Mouse (Mus musculus) CH12.LX (cell line): ENCODE data around the gene Trim24. TPM values are rescaled to one million over a fixed set of nuclear protein-coding genes. Genes with fewer than 3 reads are reported as not detected.

Experiments used
- DNase-seq: peaks from one replicate; pipeline ENCODE4 v3.0.0-alpha.2; 2013; ENCODE audit errors: extremely low read depth
- H3K27ac ChIP-seq: 2 replicates; pipeline ENCODE4 v1.5.1; 2012; ENCODE audit warnings: low read depth, mild to moderate bottlenecking, control low read depth, moderate library complexity; ENCODE audit not compliant: insufficient read depth
- H3K27me3 ChIP-seq: replicated peaks from 2 replicates; pipeline ENCODE3; 2012; ENCODE audit warnings: inconsistent platforms
- H3K36me3 ChIP-seq, 2 experiments: replicated peaks in 1 of 2; 2 replicates each; pipeline versions ENCODE3 to v1.6.1; 2012; ENCODE audit warnings: inconsistent platforms in 1 of 2, low read length in 1 of 2, mild to moderate bottlenecking in 1 of 2, mixed read lengths in 1 of 2, moderate library complexity in 1 of 2; ENCODE audit not compliant: control insufficient read depth in 1 of 2, insufficient read depth in 1 of 2
- H3K4me1 ChIP-seq, 2 experiments: 2 replicates each; pipeline ENCODE4 v1.6.1; 2012; ENCODE audit warnings: inconsistent platforms in 1 of 2, moderate library complexity in 1 of 2; ENCODE audit not compliant: insufficient read depth in 2 of 2, control insufficient read depth in 1 of 2
- H3K4me2 ChIP-seq: 2 replicates; pipeline ENCODE4 v1.6.1; 2012; ENCODE audit warnings: low read depth, mild to moderate bottlenecking, control low read depth; ENCODE audit not compliant: poor library complexity, insufficient read depth, severe bottlenecking
- H3K4me3 ChIP-seq, 3 experiments: fragments of 150-350 bp in 1 of 3; sonication (generic) in 1 of 3; replicated peaks in 1 of 3; 2 replicates each; pipeline versions ENCODE3 to v1.5.1; 2011 to 2012; ENCODE audit warnings: low read depth in 2 of 3, low read length in 2 of 3, mild to moderate bottlenecking in 2 of 3, moderate library complexity in 2 of 3, control low read depth in 1 of 3, improper control_type of control experiment in 1 of 3, inconsistent platforms in 1 of 3, mixed read lengths in 1 of 3; ENCODE audit not compliant: poor library complexity in 1 of 3
- H3K79me2 ChIP-seq: replicated peaks from 2 replicates; pipeline ENCODE4 v1.6.1; 2012; ENCODE audit warnings: mild to moderate bottlenecking, moderate library complexity; ENCODE audit not compliant: control insufficient read depth, poor library complexity, insufficient read depth, severe bottlenecking; ENCODE audit errors: extremely low read depth
- H3K9ac ChIP-seq: 2 replicates; pipeline ENCODE4 v1.6.1; 2012; ENCODE audit warnings: low read depth, mild to moderate bottlenecking, control low read depth, moderate library complexity; ENCODE audit not compliant: insufficient read depth
- H3K9me3 ChIP-seq: replicated peaks from 2 replicates; pipeline ENCODE3; 2012; ENCODE audit warnings: low read length, inconsistent platforms, mixed read lengths
- CHD2 ChIP-seq: IDR thresholded peaks from 2 replicates; pipeline ENCODE4 v1.6.1; 2011; ENCODE audit warnings: low read length, improper control_type of control experiment
- EP300 ChIP-seq: IDR thresholded peaks from 2 replicates; pipeline ENCODE4 v1.6.1; 2011; ENCODE audit warnings: low read length, improper control_type of control experiment
- ETS1 ChIP-seq: conservative IDR thresholded peaks from 2 replicates; pipeline ENCODE4 v1.6.1; 2012; ENCODE audit warnings: low read depth, mild to moderate bottlenecking, inconsistent platforms, low read length, improper control_type of control experiment, moderate library complexity
- GABPA ChIP-seq: IDR thresholded peaks from 2 replicates; pipeline ENCODE4 v1.6.1; 2012; ENCODE audit warnings: low read depth, low read length, improper control_type of control experiment, inconsistent platforms; ENCODE audit not compliant: insufficient replicate concordance
- HCFC1 ChIP-seq: IDR thresholded peaks from 2 replicates; pipeline ENCODE4 v1.6.1; 2012; ENCODE audit warnings: low read depth, mild to moderate bottlenecking, inconsistent platforms, low read length, improper control_type of control experiment
- MYC ChIP-seq: IDR thresholded peaks from 2 replicates; pipeline ENCODE4 v1.6.1; 2011; ENCODE audit warnings: low read depth, mild to moderate bottlenecking, improper control_type of control experiment, low read length
- NRF1 ChIP-seq: IDR thresholded peaks from 2 replicates; pipeline ENCODE4 v1.6.1; 2014; ENCODE audit warnings: low read depth, mild to moderate bottlenecking, inconsistent platforms, low read length, improper control_type of control experiment, moderate library complexity
- RCOR1 ChIP-seq: conservative IDR thresholded peaks from 2 replicates; pipeline ENCODE4 v1.6.1; 2012; ENCODE audit warnings: low read depth, mild to moderate bottlenecking, inconsistent platforms, low read length, improper control_type of control experiment
- SMC3 ChIP-seq: IDR thresholded peaks from 2 replicates; pipeline ENCODE4 v1.6.1; 2011; ENCODE audit warnings: low read depth, low read length, improper control_type of control experiment
- UBTF ChIP-seq: IDR thresholded peaks from 2 replicates; pipeline ENCODE4 v1.6.1; 2012; ENCODE audit warnings: low read depth, mild to moderate bottlenecking, inconsistent platforms, low read length, improper control_type of control experiment, moderate library complexity
- ZNF384 ChIP-seq: IDR thresholded peaks from 2 replicates; pipeline ENCODE4 v1.6.1; 2012; ENCODE audit warnings: low read depth, low read length, improper control_type of control experiment, inconsistent platforms
- dilution Hi-C: fragments of 300-500 bp; cut with MboI; formaldehyde crosslinking; loops from 2 replicates; pipeline ENCODE4 v1.14.3; 2020; ENCODE audit warnings: low sequenced_read_pairs; ENCODE audit not compliant: extremely low pct_unique_long_range_greater_than_20kb, extremely low pct_ligation_motif_present
- in situ Hi-C: fragments of 300-500 bp; cut with MboI; formaldehyde crosslinking; loops from 3 replicates; pipeline ENCODE4 v1.14.3; 2019; ENCODE audit warnings: low sequenced_read_pairs, low pct_ligation_motif_present, low pct_unique_long_range_greater_than_20kb, mixed read lengths
- polyA plus RNA-seq: library from polyadenylated mRNA; unstranded; fragments of >175 nt; gene quantifications from 2 replicates; pipeline ENCODE4 v1.2.1, GENCODE M21; 2012; ENCODE audit warnings: low read depth; ENCODE audit not compliant: insufficient read length
- total RNA-seq, 2 experiments: library from RNA; depleted of rRNA; stranded (reverse); fragments of 300-350 nt in 1 of 2; fragments of >200 nt in 1 of 2; gene quantifications; 2 replicates each; pipeline ENCODE4 v1.2.3; 2012 to 2014

Gene Trim24
- total and polyA plus RNA-seq, 3 experiments: 23.7 to 35.7 (median 31.7) TPM

GRCm38 (mm10) chr6:38012829-38013228, 142.2 kb downstream of the Trim24 start:
- Histone ChIP-seq H3K27ac (no peak overlapping the region), H3K4me3 (no peak overlapping the region), H3K4me1 (peaks cover 0 to 5% of the 10 kb centered on the region in 2 experiments; a peak in 1 of 4 replicates), H3K9ac (no peak overlapping the region)
- dilution Hi-C loops: no loop called here
- TF ChIP-seq SMC3: no peak
- TF ChIP-seq EP300: no peak
- no peak for TF ChIP-seq UBTF
- no peak for TF ChIP-seq RCOR1
- no peak for TF ChIP-seq ZNF384
- TF ChIP-seq HCFC1: no peak
- TF ChIP-seq GABPA: no peak
- no peak for TF ChIP-seq ETS1
- TF ChIP-seq NRF1: no peak
- TF ChIP-seq MYC: no peak
- no peak for TF ChIP-seq CHD2
- TF ChIP-seq, all 38 proteins: peak for 0
- no peaks in the 10 kb centered on the region for H3K27me3 ChIP-seq
- DNase-seq: no peak
- no peak overlapping the region for H3K4me2 ChIP-seq
- H3K36me3 ChIP-seq: no peaks in the 10 kb centered on the region
- H3K9me3 ChIP-seq: peaks cover 3% of the 10 kb centered on the region
- in situ Hi-C loops: no loop called here
- no peaks in the 10 kb centered on the region for H3K79me2 ChIP-seq

Other genes starting within 250 kb of the Trim24 start
- not detected in 2 replicates for gene Svopl, start 176.2 kb downstream of the Trim24 start, total RNA-seq (2012; rRNA removed)
- gene Svopl, start 176.2 kb downstream of the Trim24 start, total RNA-seq (2014; rRNA removed): not detected in 2 replicates
- not detected in 2 replicates for gene Svopl, start 176.2 kb downstream of the Trim24 start, polyA plus RNA-seq
- not detected in 2 replicates for gene Tmem213, start 238.4 kb downstream of the Trim24 start, total RNA-seq (2012; rRNA removed)
- gene Tmem213, start 238.4 kb downstream of the Trim24 start, total RNA-seq (2014; rRNA removed): not detected in 2 replicates
- gene Tmem213, start 238.4 kb downstream of the Trim24 start, polyA plus RNA-seq: not detected in 2 replicates